Mouse (Mus musculus) T-helper 2 cell (primary cell): ENCODE measurements around the gene Dpf3.

Experiments used
- in situ Hi-C: fragments of 300-600 bp; cut with MboI, MseI; formaldehyde crosslinking; loops from one replicate; pipeline ENCODE4 v1.15.1; 2025; ENCODE audit warnings: high pct_unique_total_duplicates

The Dpf3 gene

DNA sequence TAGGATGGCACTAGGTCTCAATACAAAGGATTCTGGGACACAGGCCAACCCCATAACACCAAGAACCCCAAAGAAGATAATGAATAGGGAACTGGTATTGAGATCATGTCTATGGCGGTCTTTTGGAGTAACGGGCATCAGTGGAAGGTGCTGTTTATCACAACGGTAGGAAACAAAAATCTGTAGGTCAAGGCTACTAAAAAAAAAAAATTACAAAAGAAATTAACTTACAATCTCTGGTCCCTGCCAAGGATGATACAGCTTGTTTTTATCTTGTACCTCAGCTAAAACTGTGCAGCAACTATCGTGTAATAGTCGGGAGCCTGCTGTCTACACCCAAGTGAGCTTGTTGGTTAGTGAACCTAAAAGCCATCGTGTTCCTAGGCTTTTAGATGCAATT lies 9.2 kb upstream of the Dpf3 start:
- in situ Hi-C loops: loop anchor here (5.0 kb wide), 1 partner anchor 374 kb away; no protein-coding TSS in a partner anchor

DNA sequence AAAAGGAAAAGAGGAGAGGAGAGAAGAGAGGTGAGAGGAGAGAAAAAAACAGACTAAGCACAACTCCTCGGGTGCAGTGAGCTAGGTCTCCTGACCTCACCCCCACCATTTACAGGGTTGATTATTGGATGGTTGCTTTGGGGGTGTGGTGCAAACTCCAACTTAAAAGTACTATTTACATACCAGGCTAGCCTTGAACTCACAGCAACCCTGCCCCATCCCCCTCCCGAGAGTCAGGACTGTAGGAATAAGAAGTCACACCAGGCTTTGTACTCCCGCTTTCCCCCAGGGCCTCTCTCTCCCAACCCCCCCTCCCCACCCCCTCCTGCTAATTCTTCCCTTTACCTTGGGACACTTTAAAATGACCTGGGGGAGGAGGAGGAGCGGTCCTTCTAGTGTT lies 8.8 kb upstream of the Dpf3 start:
- in situ Hi-C loops: loop anchor here (5.0 kb wide), 1 partner anchor 374 kb away; no protein-coding TSS in a partner anchor

DNA sequence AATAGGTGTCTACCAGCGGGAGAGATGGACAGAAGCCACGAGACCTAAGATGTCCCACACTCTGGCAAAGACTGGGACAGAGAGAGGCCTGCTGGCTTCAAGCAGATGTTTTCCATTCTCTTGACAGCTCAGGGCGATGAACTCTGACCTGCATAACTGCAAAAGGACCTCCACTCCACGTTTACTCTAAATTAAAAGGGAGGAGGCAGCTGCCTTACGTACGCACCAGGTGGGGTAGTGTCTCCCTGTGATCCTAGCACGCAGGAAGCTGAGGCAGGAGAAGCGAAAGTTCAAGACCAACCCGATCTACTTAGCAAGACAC lies 8.4 kb upstream of the Dpf3 start:
- in situ Hi-C loops: loop anchor here (5.0 kb wide), 1 partner anchor 374 kb away; no protein-coding TSS in a partner anchor

DNA sequence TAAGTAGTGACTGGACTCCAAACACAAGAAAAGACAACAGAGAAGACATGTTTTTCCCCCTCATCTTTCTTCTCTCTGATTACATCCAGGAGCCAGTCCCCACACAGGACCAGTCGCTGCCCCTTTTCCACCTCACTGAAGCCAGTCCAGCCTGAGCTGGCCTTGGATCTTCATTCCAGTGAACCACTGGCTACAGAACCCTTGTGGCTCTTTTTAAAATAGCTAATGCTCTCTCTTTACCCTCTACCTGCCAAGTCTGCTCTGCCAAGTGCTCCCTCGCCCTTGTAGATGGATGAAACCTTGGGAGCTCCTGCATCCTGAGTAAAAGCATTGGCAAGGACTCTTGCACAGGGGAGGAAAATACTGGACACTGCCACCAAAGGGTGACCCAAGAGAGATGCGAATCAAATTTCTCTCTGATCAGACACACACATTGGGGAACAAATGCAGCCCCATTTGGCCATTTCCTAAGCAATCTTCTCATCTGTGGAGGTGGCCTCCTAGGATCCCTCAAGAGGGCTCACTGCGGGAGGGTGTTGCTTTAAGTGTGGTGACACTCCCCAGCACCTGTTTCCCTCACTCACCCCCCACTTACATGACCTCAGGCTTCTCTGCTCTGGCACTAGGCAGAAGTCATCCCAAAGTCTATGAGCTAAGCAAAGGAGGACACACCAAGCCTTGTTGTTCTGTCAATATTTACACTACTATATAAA lies 7.9 kb upstream of the Dpf3 start:
- in situ Hi-C loops: loop anchor here (5.0 kb wide), 1 partner anchor 373 kb away; no protein-coding TSS in a partner anchor

DNA sequence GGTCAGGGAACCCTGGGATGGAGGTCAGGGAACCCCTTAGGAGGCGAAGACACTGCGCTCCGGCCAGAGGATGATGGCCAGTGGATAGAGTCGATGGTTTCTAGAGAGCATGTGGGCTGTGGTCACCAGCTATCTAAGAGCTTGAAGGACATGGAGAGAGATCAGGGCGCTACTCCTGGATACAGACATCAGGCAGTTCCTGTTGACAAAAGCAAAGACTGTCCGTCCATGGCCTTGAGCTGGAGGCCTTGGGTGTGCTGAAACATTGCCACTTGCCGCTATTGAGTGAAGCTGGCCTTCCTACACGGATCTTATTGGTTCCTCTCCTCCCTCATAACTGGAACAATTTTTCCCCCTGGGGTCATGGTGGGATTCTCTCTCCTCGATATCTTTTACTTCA lies 6.7 kb upstream of the Dpf3 start:
- in situ Hi-C loops: no loop called here

DNA sequence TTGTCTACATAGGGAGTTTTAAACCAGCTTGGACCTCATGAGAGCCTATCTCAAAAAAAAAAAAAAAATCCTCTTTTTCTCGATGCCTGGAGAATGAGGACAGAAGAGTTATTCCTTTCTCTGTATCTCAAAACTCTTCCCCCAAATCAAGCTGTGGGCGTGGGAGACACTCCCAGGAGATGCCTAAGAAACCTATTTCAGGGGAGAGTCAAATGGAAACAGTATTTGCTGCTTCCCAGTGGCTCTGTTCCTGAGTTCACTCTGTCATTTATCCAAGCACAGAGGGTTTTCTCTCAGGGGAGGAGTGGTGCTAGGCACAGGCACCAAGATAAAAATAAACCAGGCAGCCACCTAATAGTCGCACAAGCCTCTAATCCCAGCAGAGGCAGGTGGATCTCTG lies 5.3 kb upstream of the Dpf3 start:
- in situ Hi-C loops: no loop called here

DNA sequence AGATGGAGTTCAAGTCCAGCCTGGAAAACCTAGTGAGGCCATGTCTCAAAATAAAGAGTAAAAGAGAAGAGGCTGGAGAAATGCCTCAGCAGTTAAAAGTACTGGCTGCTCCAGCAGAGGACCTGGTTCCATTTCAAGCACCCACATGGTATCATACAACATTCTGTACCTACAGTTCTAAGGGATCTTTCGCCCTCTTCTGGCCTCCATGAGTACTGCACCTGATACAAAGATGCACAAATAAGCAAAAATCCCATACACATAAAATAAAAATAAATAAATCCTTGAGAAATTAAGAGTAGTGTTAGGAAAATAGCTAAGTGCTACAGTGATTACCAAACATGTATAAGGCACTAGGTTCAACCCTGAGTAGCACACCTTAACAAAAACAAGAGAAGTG lies 4.1 kb upstream of the Dpf3 start:
- in situ Hi-C loops: no loop called here

DNA sequence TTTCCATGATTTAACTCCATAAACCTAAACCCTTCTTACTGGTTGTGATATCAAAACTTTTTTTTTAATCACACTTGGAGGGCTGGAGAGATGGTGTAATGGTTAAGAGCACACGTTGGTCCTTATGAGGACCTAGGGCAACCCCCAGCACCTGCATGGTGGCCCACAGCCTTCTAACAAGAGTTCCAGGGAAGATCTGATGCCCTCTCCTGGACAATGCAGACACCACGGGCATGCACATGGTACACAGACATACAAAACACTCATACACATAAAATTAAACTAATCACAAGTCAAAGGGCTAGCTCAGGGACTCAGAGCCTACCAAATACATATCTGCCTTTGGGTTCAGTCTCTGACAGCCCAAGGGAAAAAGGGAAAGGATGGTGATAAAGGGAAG lies 2.2 kb upstream of the Dpf3 start:
- in situ Hi-C loops: no loop called here

DNA sequence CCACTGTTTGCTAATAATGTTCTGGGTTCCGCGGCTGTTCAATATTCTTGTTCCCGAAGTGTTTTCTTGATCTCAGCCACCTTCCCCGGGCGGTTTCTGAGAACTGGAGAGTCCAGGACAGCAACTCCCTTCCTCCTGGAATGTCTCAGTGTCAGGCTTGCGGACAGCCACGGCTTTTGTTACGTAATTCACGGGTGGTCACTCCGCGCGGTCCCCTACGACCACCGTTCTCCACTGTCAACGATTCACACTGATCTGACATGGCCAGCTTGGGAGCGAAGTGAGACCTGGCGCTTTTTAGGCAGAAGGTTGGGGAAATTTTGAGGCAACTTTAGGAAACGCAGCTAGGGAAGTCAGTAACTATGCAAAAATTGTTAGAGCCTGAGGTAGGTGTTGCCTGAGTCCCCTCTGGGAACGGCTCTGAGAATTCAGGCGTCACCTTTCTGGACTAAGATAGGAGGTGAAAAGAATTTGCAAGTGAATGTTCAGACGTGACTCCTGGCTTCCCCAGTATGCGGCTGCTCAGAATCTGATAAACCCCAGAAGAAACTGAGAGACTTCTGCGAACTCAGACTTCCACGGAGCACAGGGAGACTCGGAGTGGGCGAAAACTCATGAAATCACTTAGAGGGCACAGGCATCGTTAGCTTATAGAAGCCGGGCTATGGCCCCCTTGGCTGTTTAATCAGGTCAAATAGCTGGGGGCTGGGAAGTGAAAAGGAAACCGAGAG lies 860 bp upstream of the Dpf3 start:
- in situ Hi-C loops: no loop called here

DNA sequence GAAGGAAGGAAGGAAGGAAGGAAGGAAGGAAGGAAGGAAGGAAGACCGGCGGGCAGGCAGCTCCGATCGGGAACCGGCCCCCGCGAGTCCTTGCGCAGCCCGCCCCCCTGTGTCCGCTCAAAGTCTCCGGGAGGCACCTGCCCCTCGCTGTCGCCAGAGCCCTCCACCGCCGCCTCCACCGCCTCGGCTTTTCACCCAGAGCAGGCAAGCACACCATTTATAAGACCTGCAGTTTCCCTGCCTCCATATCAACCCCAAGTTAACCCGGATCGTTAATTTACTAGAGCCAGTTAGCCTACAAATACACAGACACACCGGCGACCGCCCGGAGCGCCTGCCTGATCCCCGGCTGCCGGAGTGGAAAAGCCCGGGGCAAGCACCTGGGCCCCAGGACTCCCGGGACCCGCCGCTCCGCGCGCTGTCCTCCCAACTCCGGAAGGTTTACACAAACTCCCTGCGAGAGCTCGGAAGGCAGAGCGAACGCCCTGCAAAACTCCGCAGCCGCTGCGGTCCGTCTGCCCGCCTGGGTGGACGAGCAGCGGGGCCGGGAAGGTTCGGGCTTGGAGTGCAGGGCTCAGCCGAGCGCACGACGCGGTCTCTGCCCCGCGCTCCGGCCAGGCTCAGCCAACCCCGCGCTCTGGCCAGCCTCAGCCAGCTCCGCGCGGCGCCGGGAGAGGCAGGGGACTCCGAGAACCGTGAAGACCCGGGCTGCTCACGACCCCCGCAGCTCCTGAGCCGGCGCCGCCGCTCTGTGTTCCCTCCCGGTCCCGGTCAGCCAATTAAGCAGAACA lies 650 bp downstream of the Dpf3 start:
- in situ Hi-C loops: no loop called here

DNA sequence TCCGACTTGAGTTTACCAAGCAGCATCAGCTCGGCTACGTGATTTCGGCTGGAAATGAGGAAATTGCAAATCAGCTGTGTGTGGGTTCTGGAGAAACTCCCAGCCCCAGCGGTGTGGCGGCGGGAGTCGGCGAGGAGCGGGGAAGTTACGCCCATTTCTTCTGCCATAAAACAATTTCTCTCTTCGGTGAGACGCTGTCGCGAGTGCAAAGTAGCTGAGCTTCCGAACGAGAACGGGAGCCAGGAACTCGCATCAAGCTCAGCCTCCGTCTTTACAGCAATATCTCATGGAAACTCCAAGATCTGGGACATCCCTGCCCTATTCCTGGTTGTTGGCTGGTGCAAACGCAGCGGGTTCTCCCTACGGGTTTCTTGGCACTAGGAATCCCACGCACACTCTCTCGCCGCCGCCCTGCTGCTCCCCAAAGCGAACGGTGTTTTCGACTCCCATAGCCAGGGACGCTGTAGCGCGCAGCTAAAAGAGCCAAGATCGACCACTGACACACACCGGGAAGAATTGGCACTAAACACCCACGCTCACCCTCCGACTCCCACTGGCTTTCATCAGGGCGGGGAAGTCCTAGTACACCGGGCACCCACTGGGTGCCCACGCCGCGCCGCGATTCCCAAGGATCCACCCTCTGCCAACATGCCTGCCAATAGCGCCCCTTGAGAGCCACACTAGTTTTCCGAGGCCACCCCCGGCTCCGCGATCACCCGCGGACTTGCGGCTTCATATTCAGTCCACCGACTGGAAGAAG lies 1.4 kb downstream of the Dpf3 start:
- in situ Hi-C loops: no loop called here

DNA sequence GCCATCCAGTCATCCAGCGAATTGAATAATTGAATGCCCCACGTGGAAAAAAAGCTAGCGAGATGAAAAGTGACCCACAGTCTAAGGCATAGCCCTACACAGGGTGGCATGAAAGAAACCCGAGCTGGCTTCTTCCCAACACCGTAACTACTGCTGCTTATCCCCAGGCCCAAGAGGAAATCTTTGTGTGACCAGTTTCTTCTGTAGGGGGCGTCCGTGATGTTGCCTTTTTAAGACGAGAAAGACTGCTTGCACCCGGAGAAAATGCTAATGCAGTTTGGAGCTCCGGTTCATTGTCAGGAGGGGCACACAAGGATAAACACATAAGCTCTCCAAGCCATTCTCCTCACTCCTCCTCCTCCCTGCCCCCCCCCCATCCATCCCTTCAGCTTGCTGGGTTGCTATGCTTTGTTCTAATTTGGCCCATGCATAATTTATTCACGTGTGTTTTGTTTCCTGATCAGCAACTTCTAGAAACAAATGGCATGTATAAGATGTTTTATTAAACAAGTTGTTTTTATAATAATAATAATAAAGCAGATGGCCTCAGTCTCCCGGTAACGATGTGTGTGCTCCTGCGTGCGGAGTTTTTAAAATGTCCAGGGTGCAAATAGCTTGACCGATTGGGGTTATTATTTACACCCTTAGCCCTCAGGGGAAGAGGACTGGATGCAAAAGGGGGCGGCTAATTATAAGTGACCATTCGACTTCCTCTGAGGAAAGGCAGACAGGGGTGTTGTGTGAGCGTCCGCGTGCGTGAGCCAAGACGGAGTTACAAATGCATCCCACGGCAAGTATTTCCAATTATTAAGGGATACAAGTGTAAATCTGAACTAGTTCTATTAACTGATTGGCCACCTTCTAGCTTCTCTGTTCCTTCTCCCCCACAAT lies 2.4 kb downstream of the Dpf3 start:
- in situ Hi-C loops: no loop called here

DNA sequence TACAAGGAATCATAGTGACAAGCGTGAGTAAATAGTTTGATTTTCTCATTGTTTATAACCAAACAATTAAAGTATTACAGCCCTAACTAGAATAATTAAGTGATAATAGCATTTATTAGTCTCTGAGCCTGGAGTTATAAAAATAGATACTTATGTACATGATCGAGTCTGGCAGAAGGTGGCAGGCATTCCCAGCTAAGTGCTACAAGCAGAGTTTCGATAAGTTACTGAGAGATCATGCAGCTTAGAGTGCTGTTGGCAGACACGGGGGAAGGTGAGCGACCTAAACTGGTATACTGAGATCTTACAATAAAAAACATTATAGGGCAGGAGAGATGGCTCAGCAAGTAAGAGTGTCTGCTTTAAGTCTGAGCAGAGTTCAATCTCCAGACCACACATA lies 3.9 kb downstream of the Dpf3 start:
- in situ Hi-C loops: no loop called here

DNA sequence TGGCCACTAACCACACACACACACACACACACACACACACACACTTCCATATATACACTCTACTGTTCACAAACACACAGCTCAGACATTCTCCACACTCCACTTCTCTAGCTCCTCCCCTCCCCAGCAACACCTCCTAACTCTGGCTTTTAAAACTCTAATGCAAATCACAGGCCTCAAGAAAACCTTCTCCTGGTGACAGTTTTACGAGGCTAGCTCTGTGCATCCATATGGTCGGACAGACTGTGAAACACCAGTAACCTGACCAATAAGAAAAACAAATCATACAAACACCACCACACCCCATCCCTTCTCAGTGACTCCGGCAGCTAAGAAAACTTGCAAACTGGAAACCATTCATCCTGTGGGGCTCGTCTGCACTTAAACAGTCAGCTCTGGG lies 6.1 kb downstream of the Dpf3 start:
- in situ Hi-C loops: no loop called here

DNA sequence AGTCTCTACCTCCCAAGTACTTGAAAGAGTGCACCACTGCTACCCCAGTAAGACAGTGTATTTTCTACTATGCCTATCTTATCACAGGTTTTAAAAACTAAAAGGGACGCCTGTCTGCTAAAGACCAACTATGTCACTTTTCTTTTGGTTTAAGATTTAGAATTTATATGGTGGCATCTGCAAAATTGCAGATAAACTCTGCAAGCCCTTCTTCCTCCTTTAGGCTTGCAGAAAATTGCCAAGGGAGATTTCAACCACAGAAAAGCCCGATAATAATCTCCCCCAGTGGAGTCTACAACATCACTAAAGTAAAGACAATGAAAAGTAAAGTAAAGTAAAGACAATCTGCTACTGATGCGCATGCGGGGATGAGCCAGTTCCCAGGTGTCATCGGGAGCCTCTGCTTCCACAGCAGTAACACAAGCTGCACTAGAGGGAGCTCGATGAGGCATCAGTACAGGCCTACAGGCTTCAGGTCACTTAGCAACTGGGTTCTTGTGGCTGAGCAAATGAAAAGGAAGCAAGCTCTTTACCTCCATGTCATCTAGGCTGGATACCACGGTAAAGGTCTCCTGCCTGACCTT lies 7.6 kb downstream of the Dpf3 start:
- in situ Hi-C loops: no loop called here

DNA sequence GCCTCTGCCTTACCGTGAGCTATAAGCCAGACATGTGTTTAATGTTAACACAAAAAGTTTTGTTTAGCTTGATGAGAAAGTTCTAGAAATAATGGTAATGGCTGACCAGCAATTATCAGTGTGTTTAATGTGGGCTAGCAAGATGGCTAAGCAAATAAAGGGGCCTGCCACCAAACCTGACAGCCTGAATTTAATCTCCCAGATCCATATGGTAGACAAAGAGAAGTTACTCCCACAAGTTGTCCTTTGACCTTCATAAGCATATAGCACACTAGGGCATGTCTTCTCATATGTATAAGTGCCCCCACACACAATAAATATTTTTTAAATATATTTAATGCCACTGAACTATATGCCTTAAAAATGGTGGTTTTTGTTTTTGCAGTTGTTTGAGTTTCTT lies 8.4 kb downstream of the Dpf3 start:
- in situ Hi-C loops: no loop called here

DNA sequence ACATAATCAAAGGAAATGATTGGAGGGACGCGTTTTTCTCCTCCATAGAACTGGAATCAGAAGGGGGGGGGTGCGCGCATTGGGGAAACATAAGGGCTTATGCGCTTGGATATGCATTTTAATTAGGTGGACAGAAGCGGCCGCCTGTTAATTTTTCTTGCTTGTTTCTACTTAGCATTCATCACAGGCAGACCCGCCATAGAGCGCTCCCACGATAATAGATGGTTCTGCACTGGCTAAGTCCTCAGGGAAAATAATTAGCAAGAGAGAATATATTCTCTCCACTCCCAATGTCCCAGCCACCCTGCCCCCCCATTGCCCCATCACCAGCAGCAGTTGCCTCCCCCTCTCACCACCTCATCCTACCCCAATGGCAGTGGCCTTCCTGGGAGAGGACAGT lies 11.2 kb downstream of the Dpf3 start:
- in situ Hi-C loops: no loop called here

DNA sequence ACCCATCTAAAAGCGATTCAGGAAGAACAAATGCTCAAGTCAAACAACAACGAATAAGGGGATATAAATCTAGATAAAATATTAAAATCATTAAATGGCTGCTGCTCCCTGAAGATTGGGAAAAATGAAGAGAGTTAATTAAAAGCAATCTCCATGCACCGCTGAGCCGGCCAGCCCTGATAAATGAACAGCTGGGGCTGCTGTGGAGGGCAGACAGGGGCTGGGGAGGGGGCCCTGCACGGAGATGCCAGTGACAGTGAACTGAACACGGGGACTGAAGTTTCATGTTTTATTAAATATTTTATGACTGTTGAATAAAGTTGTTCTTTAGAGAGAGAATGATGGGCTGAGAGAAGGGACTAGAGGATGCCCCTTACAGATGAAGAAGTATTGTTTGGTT lies 12.1 kb downstream of the Dpf3 start:
- in situ Hi-C loops: no loop called here

DNA sequence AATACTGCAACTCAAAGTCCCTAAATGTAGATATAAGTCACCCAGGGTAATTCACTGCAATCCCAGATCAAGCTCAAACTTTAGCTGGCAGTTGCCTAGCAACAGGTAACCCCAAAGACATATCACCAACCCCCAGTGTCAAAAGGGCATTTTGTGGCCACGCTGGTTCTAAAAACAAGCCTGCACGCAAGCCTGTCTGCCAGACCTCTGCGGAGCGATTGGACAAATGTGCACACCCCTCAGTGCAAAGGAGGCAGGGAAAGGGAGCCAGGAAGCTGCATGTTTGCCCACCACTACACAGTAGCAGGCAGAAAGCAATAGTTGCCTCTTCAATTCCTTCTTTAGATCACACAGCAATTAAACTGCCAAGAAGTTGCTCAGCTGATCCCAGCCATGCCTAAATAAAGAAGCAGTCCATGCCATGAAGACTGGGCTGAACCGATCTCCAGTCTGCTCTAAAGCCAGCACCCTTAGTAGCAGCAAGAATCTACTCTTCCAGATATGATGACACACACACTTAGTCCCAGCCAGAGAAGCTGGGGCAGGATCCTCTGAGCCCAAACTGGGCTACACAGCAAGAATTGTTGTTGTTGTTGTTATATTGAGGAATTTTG lies 13.4 kb downstream of the Dpf3 start:
- in situ Hi-C loops: no loop called here

DNA sequence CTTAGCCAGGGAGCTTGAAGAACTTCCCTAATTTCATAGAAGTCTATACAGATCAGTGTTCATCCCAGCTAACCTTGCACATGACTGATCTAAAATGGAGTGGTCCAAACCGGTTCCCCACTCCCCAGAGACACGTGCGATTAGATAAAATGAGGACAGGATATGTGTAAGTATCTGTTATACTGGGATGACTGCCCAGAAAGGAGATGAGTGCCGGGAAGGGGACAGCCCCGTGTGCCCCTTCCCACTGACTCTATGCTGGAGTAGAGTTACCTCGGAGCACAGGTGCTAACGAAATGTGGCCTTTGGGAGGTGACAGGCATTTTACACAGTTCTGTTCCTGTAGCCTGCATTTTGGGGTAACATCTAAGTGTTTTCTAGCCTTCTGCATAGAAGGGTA lies 15.8 kb downstream of the Dpf3 start:
- in situ Hi-C loops: no loop called here
